Comparison of ENCODE assay signal across 26 mouse cellular contexts in the genomic region with DNA sequence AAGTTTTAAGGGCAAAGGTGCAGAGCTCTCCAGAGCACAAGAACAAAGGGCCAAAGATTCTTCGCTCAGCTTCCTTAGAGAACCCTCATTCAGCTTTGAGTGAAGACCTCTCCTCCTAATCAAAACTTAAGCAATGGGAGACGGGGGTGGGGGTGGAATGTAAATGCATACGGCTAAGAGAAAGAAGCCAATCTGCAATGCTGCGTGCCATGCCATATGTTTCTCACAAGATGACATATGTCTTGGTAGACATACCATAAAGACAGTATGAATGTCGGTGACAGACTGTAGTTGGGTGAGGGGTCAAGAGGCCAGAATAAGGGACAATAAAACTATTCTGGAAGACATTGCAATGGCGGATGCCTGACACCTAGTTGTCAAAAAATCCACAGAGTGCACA.
DNase-seq lines count a peak whose midpoint lies in the region; ATAC-seq and TF ChIP-seq lines count a peak whose summit lies in the region.
"Had no signal": no experiment of that assay in that cellular context is flagged by ENCODE, and none has a peak within 500 bp of the region (broad histone marks: within the 10 kb centered on the region; RNA-seq: fewer than 3 reads in every experiment).

No protein-coding gene starts in this region.

- no peak for ATAC-seq in kidney, postnatal 0 days (replicated peaks; ENCODE audit: low FRiP score, low read depth)
- ATAC-seq: CD4-positive, CD25-positive, alpha-beta regulatory T cell, adult 4 months; forebrain, embryonic 13.5 days; intestine, postnatal 0 days; Patski had no signal

- peaks cover 6% of the 10 kb centered on the region for H3K4me1 ChIP-seq in kidney, postnatal 0 days (replicated peaks; ENCODE audit: insufficient read depth, low read length)
- peaks cover 43% of the 10 kb centered on the region for H3K4me1 ChIP-seq in limb, embryonic 10.5 days
- H3K4me1 ChIP-seq: forebrain, embryonic 13.5 days; hindbrain, embryonic 15.5 days had no signal

- H3K4me2 ChIP-seq in kidney, postnatal 0 days (ENCODE audit: low read length): no peak overlapping the region
- H3K4me2 ChIP-seq: forebrain, embryonic 13.5 days; heart, embryonic 12.5 days; heart, embryonic 15.5 days; hindbrain, embryonic 15.5 days had no signal

- H3K36me3 ChIP-seq in kidney, postnatal 0 days (ENCODE audit: insufficient read depth, low read length): no peaks in the 10 kb centered on the region
- H3K36me3 ChIP-seq in limb, embryonic 10.5 days: no peaks in the 10 kb centered on the region
- H3K36me3 ChIP-seq: forebrain, embryonic 10.5 days; G1E; heart, embryonic 12.5 days; heart, embryonic 15.5 days; hindbrain, embryonic 15.5 days had no signal

- H3K9me3 ChIP-seq in kidney, postnatal 0 days (replicated peaks; ENCODE audit: low read length): no peaks in the 10 kb centered on the region
- no peaks in the 10 kb centered on the region for H3K9me3 ChIP-seq in limb, embryonic 10.5 days (replicated peaks)
- H3K9me3 ChIP-seq: forebrain, embryonic 10.5 days; forebrain, embryonic 13.5 days; heart, embryonic 12.5 days; heart, embryonic 15.5 days; hindbrain, embryonic 15.5 days had no signal

- TF ChIP-seq CTCF in gastrocnemius, adult 2 months (IDR thresholded peaks at IDR 0.05): no peak
- TF ChIP-seq CTCF in kidney, postnatal 0 days (IDR thresholded peaks at IDR 0.05; ENCODE audit: low read depth): no peak

- intact Hi-C loops in gastrocnemius, adult 2 months (cut with DNase I): loop anchor here (5.0 kb wide), 1 partner anchor 82 kb away; no protein-coding TSS in a partner anchor

- peak overlapping the region; percentile 71 for H3K27ac ChIP-seq in gastrocnemius, adult 2 months
- H3K27ac ChIP-seq in kidney, postnatal 0 days: peak overlapping the region; percentile 66; the same call in 1 of the 2 replicates
- no peak overlapping the region for H3K27ac ChIP-seq in limb, embryonic 10.5 days
- H3K27ac ChIP-seq: forebrain, embryonic 13.5 days; heart, embryonic 15.5 days; hindbrain, embryonic 15.5 days had no signal

- WGBS in kidney, postnatal 0 days: 57% methylated on average over 6 of the region's 6 CpGs
- WGBS in limb, embryonic 10.5 days: 72% methylated on average over 6 of the region's 6 CpGs

- H3K27me3 ChIP-seq in kidney, postnatal 0 days (ENCODE audit: insufficient read depth, low read length): no peaks in the 10 kb centered on the region
- 0 out of 2 replicates have a peak, but pooled peaks cover 17% of the 10 kb centered on the region for H3K27me3 ChIP-seq in limb, embryonic 10.5 days (ENCODE audit: low read depth, poor library complexity, severe bottlenecking)
- H3K27me3 ChIP-seq: forebrain, embryonic 13.5 days; heart, embryonic 12.5 days; heart, embryonic 15.5 days; hindbrain, embryonic 15.5 days; Patski had no signal

- no peak overlapping the region for H3K9ac ChIP-seq in kidney, postnatal 0 days (ENCODE audit: low read depth, low read length)
- H3K9ac ChIP-seq: forebrain, embryonic 13.5 days; heart, embryonic 12.5 days; heart, embryonic 15.5 days; hindbrain, embryonic 15.5 days had no signal

- no peak overlapping the region for H3K4me3 ChIP-seq in gastrocnemius, adult 2 months
- no peak overlapping the region for H3K4me3 ChIP-seq in kidney, postnatal 0 days (replicated peaks; ENCODE audit: low read depth, low read length)
- no peak overlapping the region for H3K4me3 ChIP-seq in limb, embryonic 10.5 days
- H3K4me3 ChIP-seq: forebrain, embryonic 10.5 days; forebrain, embryonic 13.5 days; heart, adult 2 months; heart, embryonic 12.5 days; heart, embryonic 15.5 days; hindbrain, embryonic 15.5 days had no signal

- no peak for DNase-seq in gastrocnemius, adult 2 months
- DNase-seq in gastrocnemius, postnatal 25 days: no peak
- no peak for DNase-seq in kidney, postnatal 0 days (ENCODE audit: low spot score)
- no peak for DNase-seq in kidney, postnatal 14 days
- peak; percentile 69 for DNase-seq in R1 (ENCODE audit: low read depth, low spot score)
- DNase-seq in limb, embryonic 10.5 days (ENCODE audit: low spot score): peak; percentile 23
- no peak for DNase-seq in c-Kit-positive CD71-positive TER-119-positive erythroid progenitor cells, embryonic 14.5 days (ENCODE audit: low spot score)
- no peak for DNase-seq in thymus, postnatal 36 days
- DNase-seq: adrenal gland, adult 2 months; adrenal gland, postnatal 14 days; cerebellum, adult 11 months; cerebellum, adult 2 months; cerebellum, postnatal 14 days; gastrocnemius, postnatal 36 days; heart, adult 2 months; heart, postnatal 10 days; heart, postnatal 36 days had no signal

Comparison
In these comparisons a context has a peak if more than half of its experiments do, and no peak if none do; other contexts are left out.
1. DNase-seq: peak in R1 (single experiment) and limb, embryonic 10.5 days (single experiment); none in gastrocnemius, adult 2 months (single experiment), gastrocnemius, postnatal 25 days (single experiment), kidney, postnatal 0 days (single experiment), kidney, postnatal 14 days (single experiment), c-Kit-positive CD71-positive TER-119-positive erythroid progenitor cells, embryonic 14.5 days (single experiment) and thymus, postnatal 36 days (0 of 2).